Mouse (Mus musculus): Measurements from ENCODE around the gene Mprip.
"Not testable (repeated sequence)": the region's sequence is repeated elsewhere in the genome, so short reads cannot be mapped to it uniquely, and the experiment has no call there.

The Mprip gene

GRCm38 (mm10) chr11:59655337-59655736 is 5.8 kb upstream of the Mprip start:
- DNase-seq, result no peak

DNA sequence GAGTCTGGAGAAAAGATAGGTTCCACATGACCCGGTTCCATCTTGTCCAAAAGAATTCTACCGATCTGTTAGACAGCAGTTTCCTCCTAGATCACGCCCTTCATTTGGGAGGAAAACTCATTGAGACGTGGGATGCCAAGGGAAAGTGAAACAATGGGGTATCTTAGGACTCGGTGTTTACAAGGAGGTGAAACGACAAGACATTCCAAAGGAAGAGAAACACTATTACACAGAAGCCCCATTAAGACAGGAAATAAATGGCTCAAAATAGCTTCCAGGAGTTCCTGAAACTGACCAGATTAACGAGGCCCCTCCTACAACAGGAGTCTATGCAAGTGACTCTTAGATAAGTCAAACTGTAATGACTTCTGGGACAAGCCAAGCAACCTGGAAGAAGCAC is 5.1 kb upstream of the Mprip start:
- DNase-seq, result no peak

DNA sequence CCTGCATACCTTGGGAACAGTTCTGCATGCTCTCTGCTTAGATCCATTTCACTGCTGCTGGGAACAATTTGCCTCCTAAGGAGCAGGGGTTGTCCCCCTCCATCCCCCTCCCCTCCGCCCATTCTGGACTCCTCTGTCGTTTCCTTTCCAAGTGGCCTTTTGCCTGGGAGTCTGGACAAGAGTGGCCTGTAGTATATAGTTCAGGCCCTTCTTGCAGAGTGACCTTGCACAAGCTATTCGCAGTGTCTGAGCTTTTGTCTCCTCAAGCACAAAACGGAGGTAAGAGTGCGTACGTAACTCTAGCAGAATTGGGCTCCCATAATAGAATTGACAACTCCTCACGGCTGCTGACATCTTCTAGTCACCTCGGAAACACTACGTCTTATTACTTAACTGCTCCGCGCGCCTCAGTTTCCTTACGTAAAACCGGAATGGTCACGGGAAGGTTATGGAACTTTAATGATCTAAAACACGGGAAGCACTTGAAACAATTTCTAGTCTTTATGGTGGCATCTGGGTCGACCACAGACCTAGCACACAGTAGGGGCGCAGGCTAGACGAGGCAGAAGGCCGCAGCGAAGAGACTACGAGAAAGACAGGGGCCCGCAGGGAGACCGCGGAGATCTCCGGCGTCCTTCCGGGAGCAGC is 620 bp downstream of the Mprip start:
- no peak for DNase-seq

GRCm38 (mm10) chr11:59662249-59662788 is 1.2 kb downstream of the Mprip start:
- DNase-seq, result peak; percentile 85 to 87

DNA sequence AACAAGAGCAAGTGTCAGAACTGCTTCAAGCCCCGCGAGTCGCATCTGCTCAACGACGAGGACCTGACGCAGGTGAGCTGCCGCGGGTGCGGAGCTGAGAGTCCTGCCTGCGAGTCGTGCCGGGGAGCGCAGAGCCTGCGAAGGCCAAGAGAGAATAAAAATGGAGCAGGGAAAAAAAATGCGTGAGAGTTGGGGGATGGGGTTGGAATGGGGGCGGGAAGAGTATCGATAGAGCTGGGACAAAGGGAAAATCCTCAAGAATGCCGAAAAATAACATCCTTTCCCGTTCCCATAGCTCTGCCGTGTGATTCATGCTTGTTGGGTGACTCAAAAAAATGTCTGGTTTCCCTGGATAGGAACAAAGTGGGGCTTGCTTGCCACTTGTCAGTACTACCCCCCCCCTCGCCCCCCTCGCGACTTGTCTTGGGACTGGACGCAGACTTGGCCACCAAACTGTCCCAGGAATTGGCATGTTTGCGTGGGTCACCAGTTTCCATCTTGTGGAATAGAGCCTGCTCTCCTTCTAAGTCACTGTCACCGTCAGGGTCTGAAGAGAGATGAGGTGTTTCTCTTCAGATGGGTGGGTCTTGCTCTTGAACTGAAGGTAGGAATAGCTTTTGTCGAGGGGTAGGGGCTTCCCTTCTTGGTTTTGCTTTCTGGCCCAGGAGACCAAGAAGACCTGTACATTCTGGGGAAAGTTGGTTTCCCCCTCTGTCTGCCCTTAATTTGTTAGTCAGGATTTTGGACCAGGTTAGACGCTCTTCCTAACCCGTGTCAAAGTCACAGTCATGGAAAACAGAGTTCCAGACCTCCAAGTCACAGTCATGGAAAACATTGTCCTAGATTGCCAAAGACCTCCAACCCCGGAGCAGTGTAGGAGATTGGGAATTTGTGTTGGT is 2.0 kb downstream of the Mprip start:
- peak in 1 of 2 experiments; percentile 16 for DNase-seq

DNA sequence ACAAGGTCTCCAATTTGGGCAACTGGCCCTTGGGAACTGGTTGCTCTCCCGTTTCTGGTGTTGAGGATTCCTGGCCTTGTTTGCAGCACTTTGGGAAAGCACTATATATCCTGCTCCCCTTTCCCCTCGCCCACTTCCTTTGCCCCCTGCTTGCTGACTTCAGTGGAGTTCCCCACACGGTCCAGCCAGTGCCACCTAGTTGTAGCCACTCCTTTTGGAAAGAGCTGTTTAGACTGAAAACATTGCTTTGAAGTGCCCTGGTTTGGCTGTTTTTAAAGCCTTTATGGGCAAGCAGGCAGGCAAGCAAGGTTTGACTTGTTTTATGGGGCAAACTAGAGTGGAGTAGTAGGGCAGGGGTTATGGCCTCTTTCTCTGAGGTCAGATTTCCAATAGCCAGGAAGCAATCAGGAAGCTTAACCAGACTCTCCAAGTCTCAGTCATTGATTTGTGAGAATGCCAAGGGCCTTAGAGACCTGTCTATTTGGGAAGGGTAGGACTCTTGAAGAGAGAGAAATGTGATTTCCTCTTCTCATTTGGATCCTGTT is 2.7 kb downstream of the Mprip start:
- DNase-seq, result no peak

DNA sequence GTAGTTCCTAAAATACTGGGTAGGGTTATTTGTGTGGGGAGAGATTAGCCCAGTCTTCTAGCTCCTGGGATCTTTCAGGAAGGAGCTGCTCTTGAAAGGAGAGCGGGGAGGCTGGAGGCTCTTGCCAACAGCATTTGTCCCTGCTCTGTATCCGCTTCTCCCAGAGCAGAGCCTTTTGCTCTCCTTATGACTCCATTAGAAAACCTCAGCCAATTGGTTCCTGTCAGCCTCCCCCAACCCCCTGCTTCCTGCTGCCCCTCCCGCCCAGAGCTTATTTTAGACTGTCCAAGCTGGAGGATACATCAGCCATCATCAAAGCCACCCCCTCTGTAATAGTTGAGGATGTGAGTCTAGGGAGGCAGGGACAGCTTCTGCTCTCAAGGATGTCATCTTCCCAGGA is 3.7 kb downstream of the Mprip start:
- no peak for DNase-seq

- DNase-seq, result no peak
These were observed 10.1 kb downstream of the Mprip start for GRCm38 (mm10) chr11:59671049-59671693.

GRCm38 (mm10) chr11:59674013-59674412 is 12.9 kb downstream of the Mprip start:
- DNase-seq, result no peak

- DNase-seq, result not testable (repeated sequence)
These were observed 13.6 kb downstream of the Mprip start for GRCm38 (mm10) chr11:59674746-59675145.

DNA sequence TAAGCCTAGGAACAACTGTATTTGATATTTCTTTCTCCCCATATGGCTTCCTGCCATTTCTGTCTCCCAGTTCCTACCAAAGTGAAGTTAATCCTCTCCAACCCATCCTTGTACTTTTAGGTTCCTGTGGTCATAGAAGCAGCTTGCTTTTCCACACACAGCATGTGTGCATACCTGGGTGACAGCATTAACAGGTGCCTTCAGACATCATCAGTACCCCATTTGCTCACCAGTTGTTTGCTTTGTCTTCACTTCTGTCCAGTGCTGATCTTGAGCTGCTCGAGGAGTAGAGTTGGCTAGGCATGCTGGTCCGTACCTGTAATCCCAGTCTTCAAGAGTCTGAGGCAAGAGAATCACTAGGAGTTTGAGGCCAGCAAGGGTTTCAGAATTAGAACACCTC is 16.7 kb downstream of the Mprip start:
- no peak for DNase-seq

DNA sequence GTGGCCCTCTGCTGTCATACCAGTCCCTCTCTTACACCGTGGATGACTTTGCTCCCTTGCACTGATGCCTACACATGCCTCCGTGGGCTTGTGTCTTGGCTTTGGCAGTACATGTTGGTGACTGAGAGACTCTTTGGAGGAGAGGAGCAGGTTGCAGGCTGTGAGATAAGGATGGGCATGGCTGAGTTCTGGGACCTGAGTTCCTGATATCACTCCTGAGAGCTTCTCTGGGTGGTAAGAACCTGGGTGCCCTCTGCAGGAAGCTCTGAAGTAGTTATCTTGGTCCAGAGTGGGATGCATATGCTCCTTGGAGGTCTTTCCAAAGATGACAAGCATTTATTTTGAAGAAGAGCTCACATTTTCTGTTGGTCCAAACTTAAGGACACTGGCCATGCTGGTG is 17.6 kb downstream of the Mprip start:
- no peak for DNase-seq

- DNase-seq, result no peak
These were observed 19.0 kb downstream of the Mprip start for GRCm38 (mm10) chr11:59680111-59680510.

DNA sequence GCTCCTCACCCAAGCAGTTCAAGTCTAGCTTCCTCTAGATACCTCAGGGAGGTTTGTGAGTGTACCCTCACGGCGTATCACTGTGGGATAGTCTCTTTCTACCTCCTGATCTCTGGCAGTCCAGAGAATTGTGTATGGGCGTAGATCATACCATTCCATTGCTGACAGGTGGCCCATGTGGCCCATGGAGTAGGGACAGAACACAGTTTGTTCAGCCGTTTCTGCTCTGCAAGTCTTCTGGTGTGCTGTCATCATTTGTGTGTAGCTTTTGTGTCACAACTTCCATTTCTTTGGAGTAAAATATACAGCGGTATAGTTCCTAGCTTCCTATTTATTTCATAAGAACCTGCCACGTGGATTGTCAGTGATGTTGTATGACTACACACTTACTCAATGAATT is 23.9 kb downstream of the Mprip start:
- no peak for DNase-seq

DNA sequence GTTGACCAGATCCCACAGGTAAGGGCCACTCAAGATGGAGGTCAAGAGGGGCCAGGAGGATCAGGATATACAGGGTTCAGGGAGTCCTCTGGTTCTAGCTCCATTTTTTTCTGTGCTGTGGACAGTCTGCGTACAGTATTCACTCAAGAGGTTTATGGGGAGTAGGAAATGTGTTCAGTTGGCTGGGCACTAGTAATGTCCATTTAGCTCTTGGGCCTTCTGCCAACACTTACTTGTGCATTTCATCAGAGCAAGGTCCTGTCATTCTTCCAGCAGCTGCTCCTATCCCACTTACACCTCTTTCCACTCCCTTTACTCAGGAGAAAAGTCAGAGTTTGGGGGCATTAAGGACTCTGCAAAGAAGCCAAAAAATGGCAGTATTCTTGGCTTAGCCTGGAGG is 33.4 kb downstream of the Mprip start:
- DNase-seq, result no peak

- no peak for DNase-seq
These were observed 34.4 kb downstream of the Mprip start for GRCm38 (mm10) chr11:59695550-59695949.

GRCm38 (mm10) chr11:59697572-59697971 is 36.5 kb downstream of the Mprip start:
- DNase-seq, result no peak

- no peak for DNase-seq
These were observed 39.7 kb downstream of the Mprip start for GRCm38 (mm10) chr11:59700787-59701186.

- DNase-seq, result no peak
These were observed 44.0 kb downstream of the Mprip start for GRCm38 (mm10) chr11:59705113-59705512.

GRCm38 (mm10) chr11:59707481-59707880 is 46.4 kb downstream of the Mprip start:
- no peak for DNase-seq

- DNase-seq, result peak in 1 of 2 experiments; percentile 10
These were observed 47.0 kb downstream of the Mprip start for GRCm38 (mm10) chr11:59707931-59708611.

- no peak for DNase-seq
These were observed 54.3 kb downstream of the Mprip start for GRCm38 (mm10) chr11:59715424-59715840.
